Comparison of ENCODE assay signal across 10 mouse cellular contexts in genomic region chr16:46008036-46008605, GRCm38 (mm10). TPM values are rescaled to one million over a fixed set of nuclear protein-coding genes. Genes with fewer than 3 reads are reported as not detected.
DNase-seq lines count a peak whose midpoint lies in the region; ATAC-seq lines count a peak whose summit lies in the region.
"Had no signal": no experiment of that assay in that cellular context is flagged by ENCODE, and none has a peak within 500 bp of the region (broad histone marks: within the 10 kb centered on the region; RNA-seq: fewer than 3 reads in every experiment).

No protein-coding gene starts in this region.

- WGBS in hindbrain, embryonic 10.5 days: 86% methylated on average over 5 of the region's 5 CpGs
- WGBS in hindbrain, embryonic 11.5 days: 82% methylated on average over 5 of the region's 5 CpGs
- 54% methylated on average over 5 of the region's 5 CpGs for WGBS in forebrain, embryonic 14.5 days
- WGBS in liver, embryonic 13.5 days (ENCODE audit: insufficient replicate concordance): 64% methylated on average over 5 of the region's 5 CpGs

- no peak overlapping the region for H3K27ac ChIP-seq in hindbrain, embryonic 10.5 days
- H3K27ac ChIP-seq in hindbrain, embryonic 11.5 days (ENCODE audit: low read depth, low read length): no peak overlapping the region
- H3K27ac ChIP-seq in forebrain, embryonic 14.5 days (ENCODE audit: low read depth, low read length): no peak overlapping the region
- H3K27ac ChIP-seq in liver, embryonic 13.5 days: no peak overlapping the region
- H3K27ac ChIP-seq: limb, embryonic 12.5 days had no signal

- no peak for ATAC-seq in hindbrain, embryonic 11.5 days (ENCODE audit: low FRiP score)
- no peak for ATAC-seq in forebrain, embryonic 14.5 days
- no peak for ATAC-seq in liver, embryonic 13.5 days (ENCODE audit: low read depth)

- no peak overlapping the region for H3K4me2 ChIP-seq in hindbrain, embryonic 11.5 days (replicated peaks; ENCODE audit: low read depth, low read length)
- H3K4me2 ChIP-seq in forebrain, embryonic 14.5 days (ENCODE audit: low read length): peak overlapping the region; percentile 88
- H3K4me2 ChIP-seq in liver, embryonic 13.5 days: peak overlapping the region; percentile 73

- peak; percentile 2 for DNase-seq in hindbrain, embryonic 10.5 days (ENCODE audit: low spot score)
- no peak for DNase-seq in hindbrain, embryonic 11.5 days (ENCODE audit: low spot score)
- DNase-seq in adipocyte (ENCODE audit: low spot score): peak; percentile 26
- DNase-seq in forebrain, embryonic 14.5 days (ENCODE audit: low spot score): peak; percentile 70
- no peak for DNase-seq in liver, embryonic 13.5 days
- no peak for DNase-seq in frontal cortex, adult 2 months (ENCODE audit: extremely low spot score in 1 of 2, low spot score in 1 of 2)
- no peak for DNase-seq in frontal cortex, postnatal 14 days (ENCODE audit: low spot score in 2 of 2)
- DNase-seq in urinary bladder, postnatal 10 days (ENCODE audit: low spot score): no peak
- DNase-seq: adrenal gland, adult 2 months had no signal

- no peaks in the 10 kb centered on the region for H3K9me3 ChIP-seq in hindbrain, embryonic 10.5 days
- H3K9me3 ChIP-seq in hindbrain, embryonic 11.5 days (ENCODE audit: control insufficient read depth, low read length): no peaks in the 10 kb centered on the region
- no peaks in the 10 kb centered on the region for H3K9me3 ChIP-seq in forebrain, embryonic 14.5 days (replicated peaks; ENCODE audit: control insufficient read depth, low read length)
- H3K9me3 ChIP-seq in liver, embryonic 13.5 days (replicated peaks): no peaks in the 10 kb centered on the region
- H3K9me3 ChIP-seq: limb, embryonic 12.5 days had no signal

- H3K36me3 ChIP-seq in hindbrain, embryonic 10.5 days: no peaks in the 10 kb centered on the region
- no peaks in the 10 kb centered on the region for H3K36me3 ChIP-seq in hindbrain, embryonic 11.5 days (ENCODE audit: control insufficient read depth, insufficient read depth, low read length)
- H3K36me3 ChIP-seq in forebrain, embryonic 14.5 days (ENCODE audit: control insufficient read depth, insufficient read depth, low read length): no peaks in the 10 kb centered on the region
- no peaks in the 10 kb centered on the region for H3K36me3 ChIP-seq in liver, embryonic 13.5 days
- H3K36me3 ChIP-seq: limb, embryonic 12.5 days had no signal

- H3K4me1 ChIP-seq in hindbrain, embryonic 10.5 days (replicated peaks): peaks cover 15% of the 10 kb centered on the region
- H3K4me1 ChIP-seq in hindbrain, embryonic 11.5 days (replicated peaks; ENCODE audit: control insufficient read depth, insufficient read depth, low read length): 0 out of 2 replicates have a peak, but pooled peaks cover 3% of the 10 kb centered on the region
- H3K4me1 ChIP-seq in forebrain, embryonic 14.5 days (ENCODE audit: control insufficient read depth, insufficient read depth, low read length): peaks cover 15% of the 10 kb centered on the region
- H3K4me1 ChIP-seq in liver, embryonic 13.5 days (replicated peaks): peaks cover 14% of the 10 kb centered on the region

- no peak overlapping the region for H3K9ac ChIP-seq in hindbrain, embryonic 11.5 days (ENCODE audit: low read depth, low read length)
- H3K9ac ChIP-seq in forebrain, embryonic 14.5 days (ENCODE audit: low read length): no peak overlapping the region
- H3K9ac ChIP-seq in liver, embryonic 13.5 days: no peak overlapping the region
- H3K9ac ChIP-seq: limb, embryonic 12.5 days had no signal

- peaks cover 10% of the 10 kb centered on the region; the same call in 1 of the 2 replicates for H3K27me3 ChIP-seq in hindbrain, embryonic 10.5 days (ENCODE audit: insufficient read depth, poor library complexity, severe bottlenecking)
- no peaks in the 10 kb centered on the region for H3K27me3 ChIP-seq in hindbrain, embryonic 11.5 days (ENCODE audit: control insufficient read depth, insufficient read depth, low read length)
- no peaks in the 10 kb centered on the region for H3K27me3 ChIP-seq in forebrain, embryonic 14.5 days (replicated peaks; ENCODE audit: control insufficient read depth, insufficient read depth, low read length)
- no peaks in the 10 kb centered on the region for H3K27me3 ChIP-seq in liver, embryonic 13.5 days

- no peak overlapping the region for H3K4me3 ChIP-seq in hindbrain, embryonic 10.5 days
- no peak overlapping the region for H3K4me3 ChIP-seq in hindbrain, embryonic 11.5 days (ENCODE audit: low read depth, low read length)
- H3K4me3 ChIP-seq in forebrain, embryonic 14.5 days (ENCODE audit: low read depth, low read length): peak overlapping the region; percentile 65
- peak overlapping the region; percentile 61 for H3K4me3 ChIP-seq in liver, embryonic 13.5 days (replicated peaks)
- H3K4me3 ChIP-seq: limb, embryonic 12.5 days had no signal

RNA-seq across cellular contexts. Expression of gene Plcxd2, which starts 1.9 kb away (rescaled TPM):
- 3.0 and 3.3 TPM in 2 replicates for polyA plus RNA-seq in hindbrain, embryonic 10.5 days (2016; fragmentation: Nextera tagmentation; extraction: Ambion mirVana)
- polyA plus RNA-seq in hindbrain, embryonic 11.5 days (2014; fragmentation: Nextera tagmentation; extraction: Ambion mirVana): 3.9 and 4.3 TPM in 2 replicates
- polyA plus RNA-seq in forebrain, embryonic 14.5 days (2014; fragmentation: Nextera tagmentation; extraction: Ambion mirVana): 10.3 and 10.6 TPM in 2 replicates
- 2.2 and 2.7 TPM in 2 replicates for polyA plus RNA-seq in liver, embryonic 13.5 days (2015; fragmentation: Nextera tagmentation; extraction: Ambion mirVana)
- 28.2 and 33.5 TPM in 2 replicates for polyA plus RNA-seq in frontal cortex, adult 2 months (2012; rRNA removed)

RNA-seq across cellular contexts. Expression of gene Phldb2, which starts 54.7 kb away (rescaled TPM):
- polyA plus RNA-seq in hindbrain, embryonic 10.5 days (2016; fragmentation: Nextera tagmentation; extraction: Ambion mirVana): 25.7 and 33.2 TPM in 2 replicates
- 25.9 and 31.5 TPM in 2 replicates for polyA plus RNA-seq in hindbrain, embryonic 11.5 days (2014; fragmentation: Nextera tagmentation; extraction: Ambion mirVana)
- 6.5 and 7.6 TPM in 2 replicates for polyA plus RNA-seq in forebrain, embryonic 14.5 days (2014; fragmentation: Nextera tagmentation; extraction: Ambion mirVana)
- 12.9 and 14.1 TPM in 2 replicates for polyA plus RNA-seq in liver, embryonic 13.5 days (2015; fragmentation: Nextera tagmentation; extraction: Ambion mirVana)
- 6.2 and 7.0 TPM in 2 replicates for polyA plus RNA-seq in frontal cortex, adult 2 months (2012; rRNA removed)

Comparison
In these comparisons a context has a peak if more than half of its experiments do, and no peak if none do; other contexts are left out.
1. DNase-seq: peak in hindbrain, embryonic 10.5 days (single experiment), adipocyte (single experiment) and forebrain, embryonic 14.5 days (single experiment); none in hindbrain, embryonic 11.5 days (single experiment), liver, embryonic 13.5 days (single experiment), frontal cortex, adult 2 months (0 of 2), frontal cortex, postnatal 14 days (0 of 2) and urinary bladder, postnatal 10 days (single experiment).
2. H3K4me3 ChIP-seq: peak in forebrain, embryonic 14.5 days (single experiment) and liver, embryonic 13.5 days (single experiment); none in hindbrain, embryonic 10.5 days (single experiment) and hindbrain, embryonic 11.5 days (single experiment).